Mouse (Mus musculus) frontal cortex, postnatal 14 days (tissue): Measurements from ENCODE around the gene Prom2.

ENCODE experiments used
- DNase-seq, 2 experiments: peaks; one replicate each; pipeline ENCODE4 v3.0.0; 2022; ENCODE audit warnings: low spot score in 2 of 2

The Prom2 gene

DNA sequence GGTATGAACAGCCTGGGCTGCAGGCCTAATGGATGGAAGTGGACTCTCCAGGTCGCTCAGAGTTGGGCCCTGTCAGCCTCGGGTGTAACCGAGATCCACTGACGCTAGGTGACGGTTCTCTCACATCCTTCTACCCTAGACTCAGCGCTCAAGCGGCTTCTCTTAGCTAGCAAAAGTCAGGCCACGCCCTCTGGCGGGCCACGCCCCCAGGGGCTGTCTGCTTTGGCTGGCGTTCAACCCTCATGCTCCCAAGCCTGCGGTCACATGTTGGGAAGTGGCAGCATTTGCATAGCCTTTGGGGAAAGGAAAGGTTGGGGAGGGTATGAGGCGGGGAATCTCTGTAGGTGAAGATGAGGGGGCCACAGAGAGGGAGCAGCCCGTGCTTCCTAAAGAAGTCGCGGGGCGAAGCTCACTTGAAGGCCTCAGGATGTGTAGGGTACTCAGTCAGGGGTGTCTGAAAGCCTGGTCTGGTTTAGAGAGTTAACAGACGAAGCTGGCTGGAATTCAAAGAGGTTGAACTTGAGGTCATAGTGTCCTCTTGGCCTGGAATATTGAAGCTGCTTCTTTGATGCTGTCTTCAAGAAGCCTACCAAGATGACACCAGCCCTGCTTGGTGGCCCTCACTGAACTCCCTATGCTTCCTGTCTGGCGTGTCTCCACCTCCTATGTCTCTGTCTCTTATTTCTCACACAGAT, 56.6 kb downstream of the Prom2 start:
- DNase-seq = peak in 1 of 2 experiments; percentile 38

DNA sequence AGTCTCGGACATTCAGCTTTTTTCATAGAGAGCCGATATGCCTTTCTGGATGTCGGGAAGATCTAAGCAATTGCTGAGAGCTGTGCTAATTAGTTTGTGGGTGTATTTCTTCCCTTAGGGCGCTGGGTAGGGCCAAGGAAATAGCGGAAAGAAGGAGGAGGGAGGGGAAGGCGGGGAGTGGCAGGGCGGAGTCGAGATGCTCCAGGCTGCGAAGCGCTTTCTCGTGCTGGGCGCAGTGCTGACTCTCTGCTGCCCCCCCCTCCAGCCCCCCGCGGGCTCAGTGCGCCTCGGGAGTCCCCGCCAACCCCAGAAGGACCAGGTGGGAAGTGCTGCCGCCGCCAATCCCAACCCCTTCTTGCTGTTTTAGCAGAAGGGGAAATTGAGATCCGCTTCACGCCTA, 58.3 kb downstream of the Prom2 start:
- DNase-seq = no peak

DNA sequence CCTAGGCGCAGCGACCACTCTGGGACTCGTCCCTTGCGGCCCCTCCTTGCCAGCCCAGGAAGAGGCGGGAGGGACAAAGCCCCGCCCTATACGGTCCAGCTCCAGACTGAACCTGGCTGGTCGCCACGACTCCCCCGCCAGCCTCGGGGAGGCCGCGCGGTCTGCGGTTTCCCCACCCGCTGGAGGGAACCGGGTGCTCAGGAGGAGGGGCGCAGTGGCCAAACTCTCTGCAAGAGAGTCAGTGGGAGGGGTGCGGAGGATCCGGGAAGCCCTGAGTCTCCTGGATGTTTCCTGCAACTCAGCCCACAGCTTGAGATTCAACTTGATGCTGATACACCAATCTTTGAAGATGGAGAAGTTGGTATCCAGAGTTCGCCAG, 58.7 kb downstream of the Prom2 start:
- peak in 1 of 2 experiments; percentile 19 for DNase-seq

GRCm38 (mm10) chr2:127481841-127482532, 59.3 kb downstream of the Prom2 start:
- DNase-seq = no peak

DNA sequence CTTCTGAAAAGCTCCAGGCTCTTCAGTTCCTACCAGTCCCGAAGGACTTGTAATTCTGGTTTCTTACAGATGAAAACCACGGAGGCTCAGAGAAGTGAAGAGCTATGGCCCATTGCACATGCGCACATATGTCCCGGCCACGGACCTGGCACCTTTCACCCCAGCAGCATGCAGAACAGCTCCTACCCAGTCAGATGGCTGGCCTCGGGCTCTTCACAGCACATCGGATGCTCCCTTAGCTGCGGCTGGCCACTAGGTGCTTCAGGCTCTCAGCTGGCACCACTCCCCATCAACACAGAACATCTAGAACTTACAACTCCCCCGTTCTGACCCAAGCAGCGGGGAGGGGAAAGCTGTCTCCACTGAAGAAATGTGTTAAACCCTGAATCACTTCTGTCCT, 61.5 kb downstream of the Prom2 start:
- DNase-seq = no peak

DNA sequence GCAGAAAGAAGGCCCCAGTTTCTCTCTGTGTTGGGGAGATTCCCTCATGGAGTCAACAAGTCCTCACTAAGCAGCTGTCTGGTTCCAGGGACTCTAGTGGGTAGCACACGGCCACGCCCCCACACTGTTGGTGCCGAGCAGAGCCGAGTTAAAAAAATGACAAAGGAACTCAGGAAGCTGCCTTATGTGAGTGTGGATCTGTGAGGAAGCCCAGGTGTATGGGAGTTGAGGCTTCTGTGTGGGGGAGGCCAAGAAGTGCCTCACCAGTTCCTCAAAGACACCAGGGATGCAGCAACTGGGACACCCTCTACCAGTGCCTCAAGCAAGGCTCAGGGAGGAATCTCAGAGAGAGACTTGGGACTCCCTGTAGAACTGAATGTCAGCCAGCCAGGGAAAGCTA, 62.1 kb downstream of the Prom2 start:
- no peak for DNase-seq
